Mouse (Mus musculus): ENCODE results near the gene Dmbt1.

DNA sequence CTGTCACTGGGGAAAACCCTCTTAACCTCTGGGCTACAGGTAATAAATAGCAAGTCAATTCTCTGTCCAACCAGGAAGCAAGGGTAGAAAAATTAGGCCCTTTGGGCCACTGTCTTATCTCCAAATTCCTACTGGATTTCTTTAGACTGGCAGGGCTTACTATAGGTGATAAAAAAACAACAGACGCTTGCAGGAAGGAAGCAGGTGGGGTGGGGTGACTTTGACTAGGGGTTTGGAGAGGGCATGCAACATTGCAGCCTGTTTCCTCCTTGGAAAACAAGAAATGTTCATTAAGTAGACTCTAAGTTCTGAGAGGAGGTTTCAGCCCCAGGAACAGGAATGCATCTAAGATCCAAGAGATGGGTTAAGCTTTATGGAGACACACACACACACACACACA, 7.0 kb upstream of the Dmbt1 start:
- TF ChIP-seq CTCF (IDR thresholded peaks at IDR 0.05; ENCODE audit: borderline replicate concordance, extremely low read depth, insufficient read depth, insufficient read length) (no peak), POLR2A (IDR thresholded peaks at IDR 0.05; ENCODE audit: borderline replicate concordance, extremely low read depth, insufficient read depth, insufficient read length, poor library complexity, severe bottlenecking) (no peak)

All from brain, embryonic 14.5 days (tissue).